Mouse (Mus musculus) liver, embryonic 14.5 days (tissue): ENCODE results near the gene Praf2.

Experiments used
- CTCF ChIP-seq: IDR thresholded peaks from 2 replicates; pipeline ENCODE4 v1.5.1; 2016; ENCODE audit warnings: antibody characterized with exemption, low read depth, control low read depth
- EP300 ChIP-seq: IDR thresholded peaks from 2 replicates; pipeline ENCODE4 v1.6.1; 2016; ENCODE audit warnings: antibody characterized with exemption, low read depth

DNA sequence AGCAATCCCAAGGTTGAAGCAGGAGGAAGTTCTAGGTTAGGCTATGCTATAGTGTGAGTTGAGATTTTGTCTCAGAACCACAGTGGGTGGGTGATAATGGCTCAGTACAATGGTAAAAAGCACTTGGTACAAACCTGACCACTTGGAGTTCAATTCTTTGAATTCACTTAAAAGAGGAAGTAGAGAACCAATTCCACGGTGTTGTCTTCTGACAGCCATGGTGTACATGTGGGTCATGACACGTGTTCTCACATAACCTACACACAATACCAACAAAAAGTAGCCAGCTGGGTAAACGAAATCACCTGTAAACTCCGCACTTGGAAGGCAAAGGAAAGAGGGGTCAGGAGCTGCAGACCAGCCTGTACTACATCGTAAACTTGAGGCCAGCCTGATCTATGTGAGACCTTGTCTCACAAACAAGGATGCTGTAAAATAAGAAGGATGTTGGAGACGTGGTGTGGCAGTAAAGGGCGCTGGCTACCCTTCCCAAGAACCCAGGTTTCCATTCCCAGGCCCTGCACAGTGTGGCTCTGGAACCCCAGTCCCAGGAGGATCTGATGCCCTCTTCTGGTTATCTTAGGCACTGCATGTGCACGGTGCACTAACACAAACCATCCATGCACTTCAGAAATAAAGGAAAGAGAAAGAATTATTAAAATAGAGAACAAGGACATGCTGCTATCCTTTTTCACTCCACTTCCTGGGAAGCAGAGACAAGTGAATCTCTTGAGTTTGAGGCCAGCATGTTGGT lies 48.3 kb downstream of the Praf2 start:
- no peak for TF ChIP-seq EP300
- peak; percentile 88 for TF ChIP-seq CTCF
